Mouse (Mus musculus) hindbrain, embryonic 13.5 days (tissue): ENCODE data around the gene Foxj2. TPM values are rescaled to one million over a fixed set of nuclear protein-coding genes. Genes with fewer than 3 reads are reported as not detected.

Source experiments
- ATAC-seq: fragments of 200-750 bp; cut with Nextera tagmentation; 2 replicates; pipeline ENCODE4 v1.8.0; 2017; ENCODE audit warnings: moderate TSS enrichment; ENCODE audit not compliant: low FRiP score
- H3K27ac ChIP-seq: fragments of 300-500 bp; sonication (generic); 2 replicates; pipeline ENCODE4 v1.5.1; 2015; ENCODE audit warnings: inconsistent platforms, mild to moderate bottlenecking, moderate library complexity
- H3K27me3 ChIP-seq: fragments of 300-500 bp; sonication (generic); 2 replicates; pipeline ENCODE4 v1.6.1; 2015; ENCODE audit warnings: mild to moderate bottlenecking, inconsistent platforms
- H3K36me3 ChIP-seq: fragments of 300-500 bp; sonication (generic); 2 replicates; pipeline ENCODE4 v1.6.1; 2015; ENCODE audit warnings: mild to moderate bottlenecking, inconsistent platforms
- H3K4me1 ChIP-seq: fragments of 300-500 bp; sonication (generic); replicated peaks from 2 replicates; pipeline ENCODE4 v1.6.1; 2015; ENCODE audit warnings: inconsistent platforms
- H3K4me2 ChIP-seq: fragments of 300-500 bp; sonication (generic); 2 replicates; pipeline ENCODE4 v1.6.1; 2015; ENCODE audit warnings: inconsistent platforms, mild to moderate bottlenecking, moderate library complexity
- H3K4me3 ChIP-seq: fragments of 300-500 bp; sonication (generic); 2 replicates; pipeline ENCODE4 v1.5.1; 2015; ENCODE audit warnings: mild to moderate bottlenecking, inconsistent platforms
- H3K9ac ChIP-seq: fragments of 300-500 bp; sonication (generic); 2 replicates; pipeline ENCODE4 v1.6.1; 2015; ENCODE audit warnings: mild to moderate bottlenecking, inconsistent platforms
- H3K9me3 ChIP-seq: fragments of 300-500 bp; sonication (generic); 2 replicates; pipeline ENCODE4 v1.6.1; 2016; ENCODE audit warnings: inconsistent platforms
- WGBS: fragments of 180-500 bp; shearing (Covaris S2); methylation state at CpG from one replicate; pipeline ENCODE4 v1.1.7; 2015; 5-methylcytosine and 5-hydroxymethylcytosine counted together
- polyA plus RNA-seq: library from polyadenylated mRNA; unstranded; fragments of >200 nt; fragmentation: Nextera tagmentation; extraction: Ambion mirVana; gene quantifications from 2 replicates; pipeline ENCODE4 v1.2.1, GENCODE M21; 2015

The Foxj2 gene
- polyA plus RNA-seq, 1 experiment from 2014 or later, result 6.2 TPM

GRCm38 (mm10) chr6:122820799-122821650 is 1.3 kb downstream of the Foxj2 start:
- Histone ChIP-seq H3K27ac (no peak overlapping the region), H3K36me3 (no peaks in the 10 kb centered on the region), H3K4me1 (peaks cover 48% of the 10 kb centered on the region), H3K4me2 (peak overlapping the region; percentile 87), H3K27me3 (no peaks in the 10 kb centered on the region), H3K4me3 (peak overlapping the region; percentile 96), H3K9me3 (no peaks in the 10 kb centered on the region), H3K9ac (peak overlapping the region; percentile 97)
- ATAC-seq, result peak; percentile 47
- WGBS, result 17% methylated on average over 15 of the region's 15 CpGs

GRCm38 (mm10) chr6:122821822-122822221 is 2.1 kb downstream of the Foxj2 start:
- ATAC-seq, result no peak
- 81% methylated on average over 9 of the region's 9 CpGs for WGBS
- H3K9ac ChIP-seq, result peak overlapping the region; percentile 2; the same call in 1 of the 2 replicates
- H3K4me2 ChIP-seq, result peak overlapping the region; percentile 87
- H3K27me3 ChIP-seq, result no peaks in the 10 kb centered on the region
- 0 out of 2 replicates have a peak overlapping the region, but pooled peaks have one; percentile 96 for H3K4me3 ChIP-seq
- no peaks in the 10 kb centered on the region for H3K36me3 ChIP-seq
- no peak overlapping the region for H3K27ac ChIP-seq
- peaks cover 56% of the 10 kb centered on the region for H3K4me1 ChIP-seq
- no peaks in the 10 kb centered on the region for H3K9me3 ChIP-seq

- H3K4me3 ChIP-seq, result no peak overlapping the region
- WGBS, result 74% methylated on average over 10 of the region's 10 CpGs
- no peak overlapping the region for H3K9ac ChIP-seq
- H3K4me2 ChIP-seq, result no peak overlapping the region
- no peak overlapping the region for H3K27ac ChIP-seq
- H3K27me3 ChIP-seq, result no peaks in the 10 kb centered on the region
- H3K9me3 ChIP-seq, result no peaks in the 10 kb centered on the region
- H3K36me3 ChIP-seq, result peaks cover 8% of the 10 kb centered on the region
- ATAC-seq, result no peak
- peaks cover 56% of the 10 kb centered on the region for H3K4me1 ChIP-seq
Measured at GRCm38 (mm10) chr6:122824086-122824485, 4.4 kb downstream of the Foxj2 start.

GRCm38 (mm10) chr6:122825166-122825565 is 5.5 kb downstream of the Foxj2 start:
- no peak overlapping the region for H3K9ac ChIP-seq
- peaks cover 51% of the 10 kb centered on the region for H3K4me1 ChIP-seq
- H3K36me3 ChIP-seq, result peaks cover 19% of the 10 kb centered on the region
- H3K4me3 ChIP-seq, result no peak overlapping the region
- 95% methylated on average over 9 of the region's 9 CpGs for WGBS
- no peak overlapping the region for H3K4me2 ChIP-seq
- H3K9me3 ChIP-seq, result no peaks in the 10 kb centered on the region
- H3K27ac ChIP-seq, result no peak overlapping the region
- no peak for ATAC-seq
- no peaks in the 10 kb centered on the region for H3K27me3 ChIP-seq

- peaks cover 41% of the 10 kb centered on the region for H3K4me1 ChIP-seq
- peak overlapping the region; percentile 36; the same call in 1 of the 2 replicates for H3K27ac ChIP-seq
- 5% methylated on average over 27 of the region's 29 CpGs for WGBS
Measured at GRCm38 (mm10) chr6:122825923-122826742, 6.4 kb downstream of the Foxj2 start.

GRCm38 (mm10) chr6:122828086-122828485 is 8.4 kb downstream of the Foxj2 start:
- Histone ChIP-seq H3K4me1 (peaks cover 24% of the 10 kb centered on the region), H3K9me3 (no peaks in the 10 kb centered on the region), H3K9ac (no peak overlapping the region), H3K4me2 (no peak overlapping the region), H3K27ac (no peak overlapping the region), H3K36me3 (peaks cover 43% of the 10 kb centered on the region), H3K27me3 (no peaks in the 10 kb centered on the region), H3K4me3 (no peak overlapping the region)
- 46% methylated on average over 13 of the region's 13 CpGs for WGBS
- no peak for ATAC-seq

More at GRCm38 (mm10) chr6:122825923-122826742, 6.4 kb downstream of the Foxj2 start:
- Histone ChIP-seq H3K9me3 (no peaks in the 10 kb centered on the region), H3K4me2 (peak overlapping the region; percentile 61), H3K36me3 (peaks cover 26% of the 10 kb centered on the region), H3K27me3 (no peaks in the 10 kb centered on the region), H3K9ac (peak overlapping the region; percentile 67), H3K4me3 (peak overlapping the region; percentile 36)
- ATAC-seq, result peak; percentile 73

GRCm38 (mm10) chr6:122832880-122833279 is 13.2 kb downstream of the Foxj2 start:
- H3K4me3 ChIP-seq, result no peak overlapping the region
- no peaks in the 10 kb centered on the region for H3K27me3 ChIP-seq
- H3K9ac ChIP-seq, result no peak overlapping the region
- H3K9me3 ChIP-seq, result peaks cover 9% of the 10 kb centered on the region; the same call in 1 of the 2 replicates
- no peaks in the 10 kb centered on the region for H3K4me1 ChIP-seq
- no peak overlapping the region for H3K4me2 ChIP-seq
- peaks cover 86% of the 10 kb centered on the region for H3K36me3 ChIP-seq
- no peak overlapping the region for H3K27ac ChIP-seq
- 87% methylated on average over 7 of the region's 7 CpGs for whole genome bisulfite sequencing
- ATAC-seq, result no peak

- Histone ChIP-seq H3K9me3 (peaks cover 9% of the 10 kb centered on the region; the same call in 1 of the 2 replicates), H3K36me3 (peaks cover 90% of the 10 kb centered on the region), H3K4me2 (no peak overlapping the region), H3K9ac (no peak overlapping the region), H3K27ac (no peak overlapping the region), H3K4me3 (no peak overlapping the region), H3K4me1 (no peaks in the 10 kb centered on the region), H3K27me3 (no peaks in the 10 kb centered on the region)
- whole genome bisulfite sequencing, result 67% methylated on average over 4 of the region's 4 CpGs
- no peak for ATAC-seq
Measured at GRCm38 (mm10) chr6:122834365-122834764, 14.7 kb downstream of the Foxj2 start.

GRCm38 (mm10) chr6:122836974-122837373 is 17.3 kb downstream of the Foxj2 start:
- Histone ChIP-seq H3K27me3 (no peaks in the 10 kb centered on the region), H3K36me3 (peaks cover 93% of the 10 kb centered on the region), H3K4me1 (no peaks in the 10 kb centered on the region), H3K4me2 (no peak overlapping the region), H3K9ac (no peak overlapping the region), H3K9me3 (peaks cover 9% of the 10 kb centered on the region; the same call in 1 of the 2 replicates), H3K4me3 (no peak overlapping the region), H3K27ac (no peak overlapping the region)
- 98% methylated on average over 3 of the region's 3 CpGs for WGBS
- ATAC-seq, result no peak

GRCm38 (mm10) chr6:122837539-122837938 is 17.8 kb downstream of the Foxj2 start:
- ATAC-seq, result no peak
- Histone ChIP-seq H3K27ac (no peak overlapping the region), H3K4me1 (no peaks in the 10 kb centered on the region), H3K9ac (no peak overlapping the region), H3K4me2 (no peak overlapping the region), H3K36me3 (peaks cover 93% of the 10 kb centered on the region), H3K27me3 (no peaks in the 10 kb centered on the region), H3K4me3 (no peak overlapping the region), H3K9me3 (peaks cover 9% of the 10 kb centered on the region; the same call in 1 of the 2 replicates)
- 85% methylated on average over 5 of the region's 5 CpGs for WGBS

- Histone ChIP-seq H3K4me1 (no peaks in the 10 kb centered on the region), H3K9me3 (no peaks in the 10 kb centered on the region), H3K27ac (no peak overlapping the region), H3K4me2 (no peak overlapping the region), H3K36me3 (peaks cover 69% of the 10 kb centered on the region), H3K27me3 (no peaks in the 10 kb centered on the region), H3K9ac (no peak overlapping the region), H3K4me3 (no peak overlapping the region)
- whole genome bisulfite sequencing, result 62% methylated on average over 6 of the region's 6 CpGs
- ATAC-seq, result no peak
Measured at GRCm38 (mm10) chr6:122843759-122844158, 24.0 kb downstream of the Foxj2 start.

- no peak for ATAC-seq
- Histone ChIP-seq H3K36me3 (no peaks in the 10 kb centered on the region), H3K27ac (no peak overlapping the region), H3K4me3 (no peak overlapping the region), H3K9me3 (no peaks in the 10 kb centered on the region), H3K4me2 (no peak overlapping the region), H3K4me1 (no peaks in the 10 kb centered on the region), H3K27me3 (no peaks in the 10 kb centered on the region), H3K9ac (no peak overlapping the region)
- WGBS, result 78% methylated on average over 2 of the region's 2 CpGs
Measured at GRCm38 (mm10) chr6:122852696-122853095, 33.0 kb downstream of the Foxj2 start.
